Comparison of ENCODE assay signal across 13 mouse cellular contexts in the genomic region with DNA sequence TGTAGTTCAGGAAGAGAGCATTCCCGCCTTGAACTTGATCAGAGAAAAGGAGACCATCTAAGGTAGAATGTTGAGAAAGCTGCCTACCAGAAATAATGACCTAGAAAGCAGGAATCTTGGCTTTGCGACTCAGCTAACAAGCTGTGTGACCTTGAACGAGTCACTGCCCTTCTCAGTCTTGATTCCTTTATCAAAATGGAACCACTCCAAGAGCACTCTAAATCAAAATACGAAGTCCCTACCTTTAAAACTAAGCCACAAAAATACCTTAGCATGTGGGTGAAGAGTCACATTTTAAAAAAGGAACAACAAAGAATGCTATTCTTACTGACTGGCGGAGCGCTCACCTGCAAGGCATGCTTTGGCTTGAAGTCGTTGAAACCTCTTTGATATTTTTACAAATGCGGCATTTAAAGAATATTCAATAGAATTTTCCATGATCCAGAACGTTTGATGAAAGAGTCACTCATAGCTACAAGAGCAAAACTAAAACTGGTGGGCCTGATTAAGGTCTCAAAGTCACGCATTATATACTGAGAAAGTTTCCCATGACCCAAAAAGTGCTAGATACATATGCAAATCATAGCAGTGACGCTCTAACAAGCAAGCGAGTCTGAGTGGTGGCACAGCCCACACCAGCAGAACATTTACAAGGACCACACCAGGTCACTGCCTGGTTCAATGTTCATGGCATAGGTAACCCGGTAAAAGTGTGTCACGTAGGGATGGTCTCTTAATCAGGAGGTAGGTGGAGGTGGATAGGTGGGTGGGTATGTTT. TPM values are rescaled to one million over a fixed set of nuclear protein-coding genes. Genes with fewer than 3 reads are reported as not detected.
DNase-seq lines count a peak whose midpoint lies in the region; ATAC-seq lines count a peak whose summit lies in the region.
"Had no signal": no experiment of that assay in that cellular context is flagged by ENCODE, and none has a peak within 500 bp of the region (broad histone marks: within the 10 kb centered on the region; RNA-seq: fewer than 3 reads in every experiment).

No protein-coding gene starts in this region.

- H3K9me3 ChIP-seq in erythroblast, embryonic 14.5 days (ENCODE audit: control insufficient read depth, low read length) = no peaks in the 10 kb centered on the region
- H3K9me3 ChIP-seq in kidney, embryonic 16.5 days (ENCODE audit: low read length) = no peaks in the 10 kb centered on the region
- no peaks in the 10 kb centered on the region for H3K9me3 ChIP-seq in liver, embryonic 13.5 days (replicated peaks)
- no peaks in the 10 kb centered on the region for H3K9me3 ChIP-seq in neural tube, embryonic 15.5 days (replicated peaks)
- H3K9me3 ChIP-seq: embryonic facial prominence, embryonic 10.5 days had no signal

- peaks cover 92% of the 10 kb centered on the region for H3K4me1 ChIP-seq in erythroblast, embryonic 14.5 days (ENCODE audit: control insufficient read depth)
- H3K4me1 ChIP-seq in kidney, embryonic 16.5 days (ENCODE audit: insufficient read depth, low read length) = peaks cover 40% of the 10 kb centered on the region
- peaks cover 98% of the 10 kb centered on the region for H3K4me1 ChIP-seq in liver, embryonic 13.5 days (replicated peaks)
- 0 out of 2 replicates have a peak, but pooled peaks cover 3% of the 10 kb centered on the region for H3K4me1 ChIP-seq in neural tube, embryonic 15.5 days

- peaks cover 28% of the 10 kb centered on the region for H3K36me3 ChIP-seq in erythroblast, embryonic 14.5 days (ENCODE audit: control insufficient read depth)
- H3K36me3 ChIP-seq in kidney, embryonic 16.5 days (ENCODE audit: insufficient read depth, low read length) = no peaks in the 10 kb centered on the region
- H3K36me3 ChIP-seq in liver, embryonic 13.5 days = no peaks in the 10 kb centered on the region
- no peaks in the 10 kb centered on the region for H3K36me3 ChIP-seq in neural tube, embryonic 15.5 days
- H3K36me3 ChIP-seq: embryonic facial prominence, embryonic 10.5 days had no signal

- no peak overlapping the region for H3K4me2 ChIP-seq in kidney, embryonic 16.5 days (replicated peaks; ENCODE audit: low read depth, low read length)
- peak overlapping the region; percentile 70 for H3K4me2 ChIP-seq in liver, embryonic 13.5 days
- no peak overlapping the region for H3K4me2 ChIP-seq in neural tube, embryonic 15.5 days

- WGBS in kidney, embryonic 16.5 days = 82% methylated on average over 14 of the region's 14 CpGs
- WGBS in liver, embryonic 13.5 days (ENCODE audit: insufficient replicate concordance) = 72% methylated on average over 14 of the region's 14 CpGs
- WGBS in neural tube, embryonic 15.5 days = 94% methylated on average over 14 of the region's 14 CpGs

- no peak for ATAC-seq in erythroblast, adult 5-6 weeks (replicated peaks; ENCODE audit: low FRiP score, poor library complexity, severe bottlenecking)
- ATAC-seq in kidney, embryonic 16.5 days (ENCODE audit: low FRiP score, low TSS enrichment) = no peak
- ATAC-seq in liver, embryonic 13.5 days (ENCODE audit: low read depth) = no peak
- no peak for ATAC-seq in granulocyte monocyte progenitor cell, adult 5-6 weeks (replicated peaks; ENCODE audit: poor library complexity, severe bottlenecking)
- ATAC-seq in neural tube, embryonic 15.5 days (ENCODE audit: low FRiP score) = no peak

- H3K4me3 ChIP-seq in erythroblast, embryonic 14.5 days (replicated peaks) = peak overlapping the region; percentile 66
- H3K4me3 ChIP-seq in kidney, embryonic 16.5 days (ENCODE audit: low read length) = no peak overlapping the region
- H3K4me3 ChIP-seq in liver, embryonic 13.5 days (replicated peaks) = peak overlapping the region; percentile 63
- no peak overlapping the region for H3K4me3 ChIP-seq in neural tube, embryonic 15.5 days (replicated peaks)
- H3K4me3 ChIP-seq: embryonic facial prominence, embryonic 10.5 days had no signal

- H3K27me3 ChIP-seq in erythroblast, embryonic 14.5 days (ENCODE audit: control insufficient read depth) = no peaks in the 10 kb centered on the region
- H3K27me3 ChIP-seq in kidney, embryonic 16.5 days (ENCODE audit: insufficient read depth, low read length) = no peaks in the 10 kb centered on the region
- H3K27me3 ChIP-seq in liver, embryonic 13.5 days = no peaks in the 10 kb centered on the region
- no peaks in the 10 kb centered on the region for H3K27me3 ChIP-seq in neural tube, embryonic 15.5 days (replicated peaks)

- H3K9ac ChIP-seq in kidney, embryonic 16.5 days (replicated peaks; ENCODE audit: low read length) = no peak overlapping the region
- peak overlapping the region; percentile 74 for H3K9ac ChIP-seq in liver, embryonic 13.5 days
- no peak overlapping the region for H3K9ac ChIP-seq in neural tube, embryonic 15.5 days (replicated peaks)

- peak overlapping the region; percentile 93 for H3K27ac ChIP-seq in kidney, embryonic 16.5 days (ENCODE audit: low read length)
- peak overlapping the region; percentile 92 for H3K27ac ChIP-seq in liver, embryonic 13.5 days
- no peak overlapping the region for H3K27ac ChIP-seq in neural tube, embryonic 15.5 days (replicated peaks)
- H3K27ac ChIP-seq: embryonic facial prominence, embryonic 10.5 days had no signal

- no peak for DNase-seq in kidney, postnatal 4 days
- DNase-seq in A20 (ENCODE audit: low read depth, low spot score) = peak; percentile 79
- no peak for DNase-seq in liver, embryonic 13.5 days
- DNase-seq: cerebellum, postnatal 10 days; lung, postnatal 14 days; right cerebral cortex, postnatal 4 days; thymus, postnatal 25 days had no signal

RNA-seq across cellular contexts. Expression of a gene that starts 33.2 kb away (rescaled TPM):
- 8.8 and 13.2 TPM in 2 replicates for polyA plus RNA-seq in erythroblast, embryonic 14.5 days (2012)
- 102 and 137 TPM in 2 replicates for total RNA-seq in erythroblast, adult 5-6 weeks (2015; ENCODE audit: low replicate concordance)
- 285 and 310 TPM in 2 replicates for total RNA-seq in erythroblast, adult 5-6 weeks (2017; ENCODE audit: low replicate concordance)
- 85.4 and 92.0 TPM in 2 replicates for polyA plus RNA-seq in kidney, embryonic 16.5 days (2015; fragmentation: Nextera tagmentation; extraction: Ambion mirVana)
- 45.0 and 58.2 TPM in 2 replicates for polyA plus RNA-seq in liver, embryonic 13.5 days (2015; fragmentation: Nextera tagmentation; extraction: Ambion mirVana)
- 43.3 and 56.8 TPM in 2 replicates for total RNA-seq in granulocyte monocyte progenitor cell, adult 5-6 weeks (2014; fragmentation: Nextera tagmentation)
- 65.2 and 91.1 TPM in 2 replicates for total RNA-seq in granulocyte monocyte progenitor cell, adult 5-6 weeks (2017)
- 25.2 and 39.3 TPM in 2 replicates for polyA plus RNA-seq in neural tube, embryonic 15.5 days (2015; fragmentation: Nextera tagmentation; extraction: Ambion mirVana)

Comparison
In these comparisons a context has a peak if more than half of its experiments do, and no peak if none do; other contexts are left out.
1. H3K4me3 ChIP-seq: peak in erythroblast, embryonic 14.5 days (single experiment) and liver, embryonic 13.5 days (single experiment); none in kidney, embryonic 16.5 days (single experiment) and neural tube, embryonic 15.5 days (single experiment).